Mouse (Mus musculus) neural tube, embryonic 11.5 days (tissue): Measurements from ENCODE around the gene Ifi27l2a. TPM values are rescaled to one million over a fixed set of nuclear protein-coding genes. Genes with fewer than 3 reads are reported as not detected.
"Not testable (repeated sequence)": the region's sequence is repeated elsewhere in the genome, so short reads cannot be mapped to it uniquely, and the experiment has no call there.

Source experiments
- ATAC-seq: fragments of 200-750 bp; cut with Nextera tagmentation; 2 replicates; pipeline ENCODE4 v1.8.0; 2017; ENCODE audit warnings: moderate number of reproducible peaks, mild to moderate bottlenecking, moderate TSS enrichment, moderate library complexity; ENCODE audit not compliant: insufficient read depth, low FRiP score, low TSS enrichment
- DNase-seq: peaks from one replicate; pipeline ENCODE4 v3.0.0-alpha.2; 2015; ENCODE audit warnings: low spot score
- H3K27ac ChIP-seq: fragments of 300-500 bp; sonication (generic); 2 replicates; pipeline ENCODE4 v1.5.1; 2014; ENCODE audit warnings: low read depth, mild to moderate bottlenecking, low read length
- H3K27me3 ChIP-seq: fragments of 300-500 bp; sonication (generic); 2 replicates; pipeline ENCODE4 v1.6.1; 2014; ENCODE audit warnings: mild to moderate bottlenecking, low read length, mixed read lengths; ENCODE audit not compliant: control insufficient read depth, insufficient read depth
- H3K36me3 ChIP-seq: fragments of 300-500 bp; sonication (generic); 2 replicates; pipeline ENCODE4 v1.6.1; 2014; ENCODE audit warnings: mild to moderate bottlenecking, low read length, moderate library complexity, mixed read lengths; ENCODE audit not compliant: control insufficient read depth, insufficient read depth
- H3K4me1 ChIP-seq: fragments of 300-500 bp; sonication (generic); 2 replicates; pipeline ENCODE4 v1.6.1; 2014; ENCODE audit warnings: low read length, mixed read lengths; ENCODE audit not compliant: control insufficient read depth, insufficient read depth
- H3K4me2 ChIP-seq: fragments of 300-500 bp; sonication (generic); 2 replicates; pipeline ENCODE4 v1.6.1; 2014; ENCODE audit warnings: low read depth, mild to moderate bottlenecking, moderate library complexity
- H3K4me3 ChIP-seq: fragments of 300-500 bp; sonication (generic); 2 replicates; pipeline ENCODE4 v1.5.1; 2014; ENCODE audit warnings: low read depth, low read length
- H3K9ac ChIP-seq: fragments of 300-500 bp; sonication (generic); 2 replicates; pipeline ENCODE4 v1.6.1; 2014; ENCODE audit warnings: mild to moderate bottlenecking, low read length
- H3K9me3 ChIP-seq: fragments of 300-500 bp; sonication (generic); 2 replicates; pipeline ENCODE4 v1.6.1; 2016; ENCODE audit warnings: low read length; ENCODE audit not compliant: control insufficient read depth
- WGBS: fragments of 180-500 bp; shearing (Covaris S2); extraction: QIAGEN DNeasy Blood & Tissue Kit; methylation state at CpG from one replicate; pipeline ENCODE4 v1.1.7; 2014; 5-methylcytosine and 5-hydroxymethylcytosine counted together
- polyA plus RNA-seq: library from polyadenylated mRNA; unstranded; fragments of >200 nt; fragmentation: Nextera tagmentation; extraction: Ambion mirVana; gene quantifications from 2 replicates; pipeline ENCODE4 v1.2.1, GENCODE M21; 2014

Gene Ifi27l2a
- polyA plus RNA-seq: 1.4 TPM in 2 replicates

- H3K9me3 ChIP-seq: no peaks in the 10 kb centered on the region
- H3K9ac ChIP-seq: no peak within 1 kb of the TSS
- no peaks in the 10 kb centered on the region for H3K27me3 ChIP-seq
- H3K4me1 ChIP-seq: no peaks in the 10 kb centered on the region
- ATAC-seq (no peak), DNase-seq (no peak)
- no peak within 1 kb of the TSS for H3K4me2 ChIP-seq
- no peaks in the 10 kb centered on the region for H3K36me3 ChIP-seq
- H3K27ac ChIP-seq: no peak within 1 kb of the TSS
- no peak within 1 kb of the TSS for H3K4me3 ChIP-seq
- 43% methylated on average over 3 of the region's 3 CpGs for WGBS
These were observed at the start of gene Ifi27l2a for GRCm38 (mm10) chr12:103443524-103443923. Gene Ifi27l2a, minus strand, starts transcription at chr12:103443680.

GRCm38 (mm10) chr12:103492767-103493166 is 49.3 kb upstream of the Ifi27l2a start:
- H3K27me3 ChIP-seq: no peaks in the 10 kb centered on the region
- ATAC-seq (0 out of 2 replicates have a peak, but pooled peaks have one; percentile 23), DNase-seq (peak; percentile 58)
- H3K9ac ChIP-seq: no peak overlapping the region
- H3K27ac ChIP-seq: no peak overlapping the region
- H3K9me3 ChIP-seq: no peaks in the 10 kb centered on the region
- no peaks in the 10 kb centered on the region for H3K4me1 ChIP-seq
- WGBS: 38% methylated on average over 5 of the region's 5 CpGs
- no peak overlapping the region for H3K4me2 ChIP-seq
- H3K36me3 ChIP-seq: no peaks in the 10 kb centered on the region
- no peak overlapping the region for H3K4me3 ChIP-seq

- no peak for DNase-seq
- H3K4me1 ChIP-seq: no peaks in the 10 kb centered on the region
- H3K4me2 ChIP-seq: no peak overlapping the region
- no peak for ATAC-seq
- WGBS: 81% methylated on average over 3 of the region's 3 CpGs
- H3K27me3 ChIP-seq: no peaks in the 10 kb centered on the region
- no peak overlapping the region for H3K27ac ChIP-seq
- no peaks in the 10 kb centered on the region for H3K36me3 ChIP-seq
- no peak overlapping the region for H3K4me3 ChIP-seq
- no peaks in the 10 kb centered on the region for H3K9me3 ChIP-seq
- H3K9ac ChIP-seq: no peak overlapping the region
These were observed 47.7 kb upstream of the Ifi27l2a start for GRCm38 (mm10) chr12:103491091-103491730.

GRCm38 (mm10) chr12:103487750-103488149 is 44.3 kb upstream of the Ifi27l2a start:
- Histone ChIP-seq H3K27me3 (no peaks in the 10 kb centered on the region), H3K4me2 (no peak overlapping the region), H3K4me3 (no peak overlapping the region)

GRCm38 (mm10) chr12:103487276-103487675 is 43.8 kb upstream of the Ifi27l2a start:
- H3K9me3 ChIP-seq: no peaks in the 10 kb centered on the region
- H3K9ac ChIP-seq: no peak overlapping the region
- no peak for DNase-seq
- WGBS: 78% methylated on average over 4 of the region's 4 CpGs
- H3K27ac ChIP-seq: no peak overlapping the region
- H3K27me3 ChIP-seq: no peaks in the 10 kb centered on the region
- no peak overlapping the region for H3K4me2 ChIP-seq
- H3K36me3 ChIP-seq: no peaks in the 10 kb centered on the region
- ATAC-seq: no peak
- no peak overlapping the region for H3K4me3 ChIP-seq
- no peaks in the 10 kb centered on the region for H3K4me1 ChIP-seq

More at GRCm38 (mm10) chr12:103487750-103488149, 44.3 kb upstream of the Ifi27l2a start:
- 78% methylated on average over 2 of the region's 2 CpGs for WGBS
- no peaks in the 10 kb centered on the region for H3K36me3 ChIP-seq
- H3K27ac ChIP-seq: no peak overlapping the region
- no peak overlapping the region for H3K9ac ChIP-seq
- H3K9me3 ChIP-seq: no peaks in the 10 kb centered on the region
- no peak for DNase-seq
- no peaks in the 10 kb centered on the region for H3K4me1 ChIP-seq
- ATAC-seq: no peak

GRCm38 (mm10) chr12:103486726-103487125 is 43.2 kb upstream of the Ifi27l2a start:
- Histone ChIP-seq H3K36me3 (no peaks in the 10 kb centered on the region), H3K27ac (no peak overlapping the region), H3K4me2 (no peak overlapping the region), H3K4me1 (no peaks in the 10 kb centered on the region), H3K4me3 (no peak overlapping the region), H3K27me3 (no peaks in the 10 kb centered on the region), H3K9me3 (no peaks in the 10 kb centered on the region), H3K9ac (no peak overlapping the region)
- WGBS: 86% methylated on average over 1 of the region's 1 CpGs
- DNase-seq: no peak
- no peak for ATAC-seq

GRCm38 (mm10) chr12:103484200-103484972 is 40.9 kb upstream of the Ifi27l2a start:
- H3K4me1 ChIP-seq, H3K27ac ChIP-seq, H3K4me2 ChIP-seq, ATAC-seq, H3K36me3 ChIP-seq, DNase-seq, H3K9me3 ChIP-seq, H3K4me3 ChIP-seq, H3K27me3 ChIP-seq, H3K9ac ChIP-seq: not testable (repeated sequence)
- WGBS: 61% methylated on average over 9 of the region's 9 CpGs

GRCm38 (mm10) chr12:103482781-103483180 is 39.3 kb upstream of the Ifi27l2a start:
- H3K27ac ChIP-seq: no peak overlapping the region
- no peak for DNase-seq
- H3K9me3 ChIP-seq: no peaks in the 10 kb centered on the region
- no peaks in the 10 kb centered on the region for H3K4me1 ChIP-seq
- H3K36me3 ChIP-seq: no peaks in the 10 kb centered on the region
- no peaks in the 10 kb centered on the region for H3K27me3 ChIP-seq
- no peak overlapping the region for H3K4me3 ChIP-seq
- H3K4me2 ChIP-seq: no peak overlapping the region
- no peak for ATAC-seq
- 73% methylated on average over 2 of the region's 2 CpGs for WGBS
- H3K9ac ChIP-seq: no peak overlapping the region

- no peaks in the 10 kb centered on the region for H3K27me3 ChIP-seq
These were observed 38.2 kb upstream of the Ifi27l2a start for GRCm38 (mm10) chr12:103481671-103482070.

More at GRCm38 (mm10) chr12:103481671-103482070, 38.2 kb upstream of the Ifi27l2a start:
- H3K36me3 ChIP-seq: no peaks in the 10 kb centered on the region
- H3K4me1 ChIP-seq: no peaks in the 10 kb centered on the region
- WGBS: 82% methylated on average over 5 of the region's 5 CpGs
- H3K9me3 ChIP-seq: no peaks in the 10 kb centered on the region
- no peak overlapping the region for H3K27ac ChIP-seq
- DNase-seq (no peak), ATAC-seq (no peak)
- H3K4me3 ChIP-seq: no peak overlapping the region
- no peak overlapping the region for H3K4me2 ChIP-seq
- no peak overlapping the region for H3K9ac ChIP-seq
